Mouse (Mus musculus): ENCODE measurements around the gene Slc34a1.
"Not testable (repeated sequence)": the region's sequence is repeated elsewhere in the genome, so short reads cannot be mapped to it uniquely, and the experiment has no call there.

Gene Slc34a1

DNA sequence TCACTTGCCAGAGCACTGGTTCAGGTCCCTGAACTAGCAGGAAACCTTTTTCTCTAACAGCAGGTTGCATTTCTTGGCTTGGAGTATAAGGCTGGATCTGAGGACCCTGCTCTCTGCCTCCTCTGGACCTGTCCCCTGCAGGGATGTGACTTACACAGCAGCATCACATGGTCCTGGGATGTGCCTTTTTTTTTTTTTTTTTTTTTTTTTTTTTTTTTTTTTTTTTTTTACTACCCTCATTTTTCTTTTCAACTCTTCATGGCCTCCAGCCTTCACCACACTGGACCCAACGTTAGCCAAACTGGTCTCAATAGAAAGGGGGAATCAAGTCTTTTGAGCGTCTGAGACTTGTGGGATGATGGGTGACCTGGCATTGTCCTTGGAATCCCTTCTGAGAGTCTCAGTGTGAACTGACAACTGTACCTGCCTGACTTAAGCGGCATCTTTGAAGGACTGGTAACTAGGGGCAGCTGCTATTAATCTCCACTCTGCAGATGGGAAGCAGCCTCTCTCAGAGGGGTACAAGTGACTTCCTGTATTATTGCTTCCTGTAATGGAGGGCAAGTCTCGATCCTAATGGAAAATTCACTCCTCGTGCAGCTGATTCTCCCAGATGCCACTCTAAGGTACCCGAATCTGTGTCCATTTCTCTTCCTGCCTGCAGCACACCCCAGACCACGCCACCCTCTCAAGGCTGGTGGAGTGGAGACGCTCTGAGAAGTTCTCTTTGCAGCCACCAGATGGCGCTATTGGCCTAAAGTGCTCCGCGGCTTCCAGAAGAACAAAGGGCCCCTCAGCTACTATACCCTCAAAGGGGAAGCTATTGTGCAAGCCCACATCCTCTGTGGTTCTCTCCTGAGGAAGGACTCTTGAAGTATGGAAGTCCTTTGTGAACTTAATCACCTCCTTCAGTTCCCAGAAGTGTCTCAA is 7.1 kb downstream of the Slc34a1 start:
- peak; percentile 83 to 84 for DNase-seq (ENCODE audit: low read depth in 2 of 2, low spot score in 2 of 2)

DNA sequence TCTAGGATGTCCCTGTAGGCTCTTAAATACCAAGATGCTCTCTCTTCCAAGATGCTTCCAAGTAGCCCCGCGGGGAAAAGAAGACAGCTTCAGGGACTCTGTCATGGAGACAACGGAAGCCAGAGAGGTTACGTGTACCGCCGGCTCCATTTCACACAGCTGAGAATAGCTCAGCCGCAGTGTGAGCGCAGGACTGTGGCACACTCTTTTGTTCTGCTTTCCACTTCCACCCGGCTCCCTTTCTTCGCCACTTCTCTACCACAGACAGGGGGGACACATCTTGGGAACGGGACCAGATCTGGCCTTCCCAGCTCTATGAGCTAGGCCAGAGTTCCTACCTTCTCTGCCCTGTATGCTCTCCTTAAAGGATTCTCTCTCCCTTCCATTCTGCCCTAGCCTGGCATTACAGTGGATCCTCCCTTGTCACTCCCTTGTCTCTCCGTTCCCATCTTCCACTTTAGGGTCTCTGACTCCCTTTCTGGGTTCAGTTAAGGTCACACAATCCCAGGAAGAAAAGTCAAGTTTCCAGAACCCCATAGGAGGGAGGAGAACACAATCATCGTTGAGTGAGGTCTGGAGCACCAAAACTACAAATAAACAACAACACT is 7.9 kb downstream of the Slc34a1 start:
- no peak for DNase-seq (ENCODE audit: low read depth in 2 of 2, low spot score in 2 of 2)

DNA sequence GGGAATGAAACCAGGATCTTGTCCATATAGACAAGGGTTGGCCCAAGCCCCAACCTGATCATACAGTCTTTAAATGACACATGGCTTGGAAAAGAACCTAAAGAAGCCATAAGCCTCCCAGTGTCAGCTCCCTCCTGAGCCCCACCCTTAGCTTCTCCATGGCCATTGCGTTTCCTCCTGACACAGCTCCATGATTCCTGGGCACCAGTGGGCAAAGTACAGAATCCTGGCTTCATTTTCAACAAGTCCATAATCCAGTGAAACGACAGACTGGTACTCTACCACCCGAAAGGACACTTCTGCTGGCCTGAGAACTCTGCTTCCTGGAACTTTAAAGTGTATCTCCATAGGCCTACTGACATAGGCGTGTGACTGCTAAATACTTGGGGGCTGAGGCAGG is 9.4 kb downstream of the Slc34a1 start:
- no peak for DNase-seq (ENCODE audit: low read depth in 2 of 2, low spot score in 2 of 2)

DNA sequence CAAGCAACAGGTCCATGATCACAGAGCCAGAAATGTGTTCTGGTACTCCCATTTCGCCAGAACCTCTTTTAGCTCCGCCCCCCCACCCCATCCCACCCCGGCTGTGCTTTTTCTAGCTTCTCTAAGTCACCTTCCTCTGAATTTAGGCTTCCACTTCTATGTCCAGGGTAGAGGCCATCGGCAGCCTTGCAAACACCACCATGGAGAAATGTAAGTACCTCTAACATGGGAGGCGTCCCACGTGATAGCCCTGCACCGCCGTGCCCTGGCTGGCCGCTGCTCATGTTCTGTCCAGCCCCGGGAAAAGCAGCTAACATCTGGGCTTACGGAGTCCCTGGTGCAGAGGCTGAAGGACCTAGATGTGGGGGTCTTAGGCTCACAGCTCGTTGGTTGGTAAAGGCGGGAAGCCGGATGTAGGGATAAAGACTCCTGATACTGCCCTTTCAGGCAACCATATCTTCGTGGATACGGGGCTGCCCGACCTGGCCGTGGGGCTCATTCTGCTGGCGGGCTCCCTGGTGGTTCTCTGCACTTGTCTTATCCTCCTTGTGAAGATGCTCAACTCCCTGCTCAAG is 10.6 kb downstream of the Slc34a1 start:
- DNase-seq (ENCODE audit: low read depth in 2 of 2, low spot score in 2 of 2) = no peak

DNA sequence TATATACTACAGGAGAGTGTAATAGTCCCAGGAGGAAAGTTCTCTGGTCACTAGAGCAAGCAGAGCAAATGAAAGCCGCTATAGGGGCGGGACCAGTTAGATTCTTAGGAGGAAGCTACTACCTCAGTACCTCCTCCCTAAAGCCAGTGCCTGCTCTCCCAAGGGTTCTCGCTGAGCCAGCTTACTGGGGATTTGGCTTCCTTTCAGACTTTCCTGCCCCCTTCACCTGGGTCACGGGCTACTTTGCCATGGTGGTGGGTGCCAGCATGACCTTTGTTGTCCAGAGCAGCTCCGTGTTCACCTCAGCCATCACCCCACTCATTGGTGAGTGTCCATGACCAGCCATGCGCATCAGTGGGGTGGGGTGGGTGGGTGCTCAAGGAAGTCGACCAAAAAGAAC is 13.8 kb downstream of the Slc34a1 start:
- DNase-seq (ENCODE audit: low read depth in 2 of 2, low spot score in 2 of 2) = no peak

DNA sequence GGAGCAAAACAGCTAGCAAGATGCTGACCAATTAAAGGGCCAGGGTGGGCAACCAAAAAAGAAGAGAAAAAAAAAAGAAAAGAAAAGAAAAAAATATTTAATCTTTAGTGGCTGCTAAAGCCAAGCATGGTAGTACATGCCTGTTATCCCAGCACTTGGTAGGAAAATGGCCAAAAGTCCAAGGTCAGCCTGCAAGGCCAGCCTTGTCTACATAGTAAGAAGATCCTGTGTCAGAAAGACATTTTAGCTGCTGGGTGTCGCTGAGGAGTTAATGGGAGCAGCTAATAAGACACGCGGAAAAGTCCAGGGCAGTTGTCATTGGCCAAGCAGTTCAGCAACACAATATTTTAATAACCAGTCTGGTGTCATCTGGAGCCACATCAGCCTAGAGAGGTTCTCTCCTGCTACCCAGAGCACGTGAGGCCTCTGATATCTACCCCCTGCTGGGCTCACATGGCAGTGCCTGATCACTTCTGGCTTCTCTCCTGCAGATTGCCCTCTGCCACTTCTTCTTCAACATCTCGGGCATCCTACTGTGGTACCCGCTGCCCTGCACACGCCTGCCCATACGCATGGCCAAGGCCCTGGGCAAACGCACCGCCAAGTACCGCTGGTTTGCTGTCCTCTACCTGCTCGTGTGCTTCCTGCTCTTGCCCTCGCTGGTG is 14.8 kb downstream of the Slc34a1 start:
- DNase-seq (ENCODE audit: low read depth in 2 of 2, low spot score in 2 of 2) = no peak

DNA sequence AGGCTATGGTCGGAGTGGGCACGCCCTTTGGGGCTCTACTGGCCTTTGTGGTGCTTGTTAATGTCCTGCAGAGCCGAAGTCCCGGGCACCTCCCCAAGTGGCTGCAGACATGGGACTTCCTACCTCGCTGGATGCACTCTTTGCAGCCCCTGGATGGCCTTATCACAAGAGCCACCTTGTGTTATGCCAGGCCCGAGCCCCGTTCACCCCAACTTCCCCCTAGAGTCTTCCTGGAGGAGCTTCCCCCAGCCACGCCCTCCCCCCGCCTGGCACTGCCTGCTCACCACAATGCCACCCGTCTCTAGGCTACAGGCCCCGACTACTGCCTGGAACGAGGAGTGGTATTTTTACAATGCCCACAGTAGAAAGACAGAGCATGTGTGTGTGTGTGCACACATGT is 15.3 kb downstream of the Slc34a1 start:
- DNase-seq (ENCODE audit: low read depth in 2 of 2, low spot score in 2 of 2) = no peak

DNA sequence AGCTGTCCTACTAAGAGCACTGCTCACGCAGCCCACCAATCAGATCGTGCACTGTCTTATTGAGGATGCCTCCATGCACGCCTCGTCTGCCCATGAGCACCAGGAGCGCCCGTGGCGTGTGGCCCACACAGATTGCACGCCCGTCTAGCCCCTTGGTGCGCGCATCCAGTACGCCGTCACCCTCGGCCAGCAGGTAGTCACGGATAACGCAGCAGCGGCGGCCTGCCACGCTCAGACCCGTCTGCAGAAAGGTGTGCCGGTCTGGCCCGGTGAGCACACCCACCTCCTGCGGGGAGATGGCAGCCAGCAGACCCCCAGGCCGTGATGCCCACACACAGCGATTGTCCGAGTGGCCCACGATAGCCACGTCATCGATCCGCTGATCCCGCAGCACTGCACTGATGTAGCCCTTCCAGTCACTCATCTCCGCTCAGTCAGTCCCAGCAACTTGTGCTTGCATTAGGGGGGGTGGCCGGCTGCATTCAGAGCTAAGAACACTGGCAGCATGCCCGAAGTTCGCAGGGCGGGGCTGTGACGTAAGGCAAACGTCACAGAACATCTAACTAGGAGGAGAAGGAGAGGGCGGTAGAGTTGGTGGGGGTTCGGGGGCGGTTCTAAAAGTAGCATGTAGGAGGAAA is 16.9 kb downstream of the Slc34a1 start, which contains the start of gene Pfn3:
Gene Pfn3, minus strand, starts transcription at position 490 of the 638 bp plus-strand sequence.
- no peak for DNase-seq (ENCODE audit: low read depth in 2 of 2, low spot score in 2 of 2)

DNA sequence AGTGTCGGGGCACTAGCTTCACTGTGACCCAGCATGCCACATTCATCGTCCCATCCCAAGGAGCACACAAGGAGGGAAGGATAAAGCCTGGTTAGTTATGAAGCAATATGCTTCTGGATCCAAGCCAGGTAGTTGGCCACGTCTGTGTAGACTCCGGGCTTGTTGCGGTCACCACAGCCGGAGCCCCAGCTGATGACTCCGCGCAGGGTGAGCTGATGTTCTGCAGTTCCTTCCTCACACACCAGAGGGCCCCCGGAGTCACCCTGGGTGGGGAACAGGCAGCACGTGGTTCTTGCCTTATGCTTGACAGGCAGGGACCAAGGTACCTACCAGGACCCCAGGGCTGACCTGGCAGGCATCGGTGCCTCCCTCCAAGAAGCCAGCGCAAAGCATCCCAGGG is 20.0 kb downstream of the Slc34a1 start:
- DNase-seq (ENCODE audit: low read depth in 2 of 2, low spot score in 2 of 2) = peak; percentile 90 to 96

DNA sequence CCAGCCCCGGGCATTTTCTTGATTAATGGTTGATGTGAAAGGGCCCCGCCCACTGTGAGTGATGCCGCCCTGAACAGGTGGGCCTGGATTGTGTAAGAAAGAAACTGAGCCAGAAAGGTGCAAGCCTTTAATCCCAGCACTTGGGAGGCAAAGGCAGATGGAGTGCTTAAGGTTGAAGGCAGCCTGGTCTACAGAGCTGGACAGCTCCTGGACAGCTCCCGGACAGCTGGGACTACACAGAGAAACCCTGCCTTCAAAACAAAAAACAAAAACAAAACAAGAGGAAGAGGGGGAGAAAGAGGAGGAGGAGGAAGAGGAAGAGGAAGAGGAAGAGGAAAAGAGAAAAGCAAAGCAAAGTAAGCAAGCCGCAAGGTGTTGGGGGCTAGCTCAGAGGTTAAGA is 21.2 kb downstream of the Slc34a1 start:
- no peak for DNase-seq (ENCODE audit: low read depth in 2 of 2, low spot score in 2 of 2)

DNA sequence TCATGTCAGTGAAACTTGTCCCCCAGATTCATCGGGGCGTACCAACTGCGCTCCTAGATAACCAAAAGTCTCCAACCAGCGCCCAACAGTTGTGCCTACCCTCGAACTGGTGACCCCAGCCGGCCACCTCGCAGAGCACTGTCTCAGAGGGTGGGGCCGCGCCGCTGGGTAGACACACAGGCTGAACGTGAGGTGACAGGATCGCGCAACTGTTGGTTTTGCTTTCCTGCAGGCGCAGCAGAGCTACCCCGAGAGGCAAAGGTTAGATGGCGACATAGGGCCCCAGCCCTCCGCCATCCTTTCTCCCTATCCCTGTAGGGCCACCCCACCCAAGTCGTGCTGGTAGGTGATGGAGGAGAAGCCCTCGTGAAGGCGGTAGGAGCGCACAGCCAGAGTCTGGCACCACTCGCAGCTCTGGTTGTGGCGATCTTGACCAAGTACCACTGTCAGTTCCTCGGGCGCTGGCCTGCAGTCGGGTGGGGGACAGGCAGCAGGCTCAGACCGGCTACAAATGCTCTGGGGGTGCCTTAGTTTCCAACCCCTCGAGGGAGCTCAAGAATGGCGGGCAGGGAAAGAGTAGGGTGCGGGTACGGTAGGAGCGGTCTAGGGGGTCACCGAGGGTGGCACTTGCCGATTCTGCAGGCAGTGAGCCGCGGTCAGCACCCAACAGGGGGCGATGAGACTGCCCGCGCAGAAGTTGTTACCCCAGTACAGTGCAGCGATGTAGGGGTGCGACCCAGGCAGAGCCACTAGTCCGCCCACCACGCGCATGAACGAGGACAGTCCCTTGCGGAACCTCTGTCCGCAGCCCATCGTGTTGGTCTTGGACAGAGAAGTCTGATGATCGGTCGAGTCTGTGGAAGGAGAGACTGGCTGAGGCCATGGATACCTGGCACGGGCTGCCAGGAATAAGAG is 22.3 kb downstream of the Slc34a1 start:
- DNase-seq (ENCODE audit: low read depth in 2 of 2, low spot score in 2 of 2) = no peak

DNA sequence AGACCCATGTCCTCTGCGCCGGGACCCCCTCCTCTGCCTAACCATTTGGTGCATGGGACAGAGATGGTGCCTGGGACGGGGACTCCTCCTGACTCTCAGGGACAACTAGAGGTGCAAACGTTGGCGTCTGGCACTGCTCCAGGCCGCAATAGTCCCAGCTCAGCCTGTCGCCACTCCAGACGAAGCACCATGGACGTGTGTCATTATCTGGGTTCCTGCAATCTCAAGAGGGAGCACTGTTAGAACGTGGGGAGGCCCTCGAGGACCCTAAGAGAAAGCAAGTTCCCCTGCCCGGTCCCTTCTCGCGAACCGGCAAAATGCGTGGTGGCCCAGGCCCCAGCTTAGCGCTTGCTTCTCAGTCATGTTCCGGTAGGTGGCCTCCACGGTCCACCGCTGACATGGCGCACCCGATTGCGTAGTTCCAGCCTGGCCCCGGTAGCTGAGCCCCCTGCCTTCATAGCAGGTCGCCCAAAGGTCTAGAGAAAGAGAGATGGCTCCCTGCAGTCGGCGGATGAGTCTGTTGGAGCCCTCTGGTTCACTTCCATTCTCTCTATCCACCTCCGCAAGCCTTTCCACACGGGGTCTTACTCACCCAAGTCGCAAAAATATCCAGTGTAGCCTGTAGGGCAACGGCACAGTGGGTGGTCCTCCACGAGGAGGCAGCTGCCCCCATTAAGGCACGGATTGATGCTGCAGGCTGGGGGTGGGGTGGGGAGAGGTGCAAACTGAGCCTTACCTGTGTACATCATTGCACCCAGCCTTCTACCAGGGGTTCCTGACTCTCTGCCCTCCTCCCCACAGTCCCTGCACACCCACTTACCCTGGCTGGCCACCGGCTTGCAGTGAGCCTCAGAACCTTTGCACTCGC is 23.2 kb downstream of the Slc34a1 start:
- DNase-seq (ENCODE audit: low read depth in 2 of 2, low spot score in 2 of 2) = peak; percentile 83 to 86

DNA sequence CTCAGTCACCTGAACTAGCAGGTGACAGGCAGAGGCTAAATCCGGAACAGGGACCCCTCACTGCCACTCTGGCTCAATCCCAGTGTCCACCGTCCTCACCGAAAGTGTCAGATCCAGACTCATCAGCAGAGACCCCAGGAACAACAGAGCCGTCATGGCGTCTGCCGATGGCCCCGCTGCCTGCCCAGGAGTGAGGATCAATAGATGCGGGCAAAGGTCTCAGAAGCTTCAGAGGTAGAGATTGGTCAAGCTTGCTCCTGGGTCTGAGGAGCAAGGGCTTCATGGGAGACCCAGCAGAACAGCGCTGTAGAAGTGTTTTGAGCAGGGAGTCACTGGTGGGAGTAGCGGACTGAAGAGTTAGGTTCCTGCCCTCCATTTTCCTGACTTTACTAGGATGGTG is 28.6 kb downstream of the Slc34a1 start, which contains the start of gene F12:
Gene F12, minus strand, starts transcription at position 181 of the 400 bp plus-strand sequence.
- DNase-seq (ENCODE audit: low read depth in 2 of 2, low spot score in 2 of 2) = no peak

DNA sequence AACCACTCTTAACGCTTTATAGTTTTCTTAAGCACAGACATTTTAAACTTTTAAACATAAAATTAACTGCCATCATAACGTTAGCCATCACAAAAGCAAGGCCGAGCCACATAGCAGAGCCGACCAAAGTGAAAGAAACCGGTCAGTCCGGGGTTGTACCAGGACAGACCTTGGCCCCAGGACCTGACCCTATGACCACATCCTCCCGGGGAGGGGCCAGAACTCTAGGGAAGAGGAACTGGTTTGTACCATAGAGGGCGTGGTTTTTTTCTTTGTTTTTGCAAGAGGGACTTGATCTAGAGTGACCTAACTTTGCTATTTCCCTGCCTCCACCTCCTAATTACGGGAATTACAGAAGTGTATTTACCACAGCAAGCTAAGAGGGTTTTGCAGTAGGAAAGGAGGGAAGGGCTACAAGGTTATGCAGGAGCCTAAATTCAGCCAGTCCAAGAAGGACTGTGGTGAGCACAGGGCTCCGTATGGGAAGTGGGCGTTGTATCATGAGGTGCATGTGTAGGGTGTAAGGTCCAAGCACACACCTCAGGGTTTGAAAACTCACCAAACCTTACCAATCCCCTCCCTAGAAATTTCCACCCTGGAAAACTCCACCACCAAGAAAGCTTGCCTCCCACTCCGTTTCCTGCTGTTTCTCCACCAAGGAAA is 31.4 kb downstream of the Slc34a1 start:
- DNase-seq (ENCODE audit: low read depth in 2 of 2, low spot score in 2 of 2) = no peak

DNA sequence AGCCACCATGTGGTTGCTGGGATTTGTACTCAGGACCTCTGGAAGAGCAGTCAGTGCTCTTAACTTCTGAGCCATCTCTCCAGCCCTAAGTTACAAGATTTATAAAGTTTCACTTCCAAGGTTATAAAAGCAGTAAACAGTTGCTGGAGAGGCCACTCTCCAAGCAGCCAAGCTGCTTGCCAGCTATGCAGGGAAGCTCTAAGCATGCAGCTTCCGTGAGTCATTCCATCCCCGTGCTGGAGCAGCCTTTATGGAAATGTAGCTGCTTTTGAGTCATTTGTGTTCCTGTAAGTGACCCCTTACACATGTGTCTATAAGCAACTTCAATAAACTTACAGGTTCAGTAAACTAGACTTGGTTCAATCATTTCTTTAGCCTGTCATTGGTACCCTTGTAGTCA is 32.6 kb downstream of the Slc34a1 start:
- no peak for DNase-seq (ENCODE audit: low read depth in 2 of 2, low spot score in 2 of 2)

DNA sequence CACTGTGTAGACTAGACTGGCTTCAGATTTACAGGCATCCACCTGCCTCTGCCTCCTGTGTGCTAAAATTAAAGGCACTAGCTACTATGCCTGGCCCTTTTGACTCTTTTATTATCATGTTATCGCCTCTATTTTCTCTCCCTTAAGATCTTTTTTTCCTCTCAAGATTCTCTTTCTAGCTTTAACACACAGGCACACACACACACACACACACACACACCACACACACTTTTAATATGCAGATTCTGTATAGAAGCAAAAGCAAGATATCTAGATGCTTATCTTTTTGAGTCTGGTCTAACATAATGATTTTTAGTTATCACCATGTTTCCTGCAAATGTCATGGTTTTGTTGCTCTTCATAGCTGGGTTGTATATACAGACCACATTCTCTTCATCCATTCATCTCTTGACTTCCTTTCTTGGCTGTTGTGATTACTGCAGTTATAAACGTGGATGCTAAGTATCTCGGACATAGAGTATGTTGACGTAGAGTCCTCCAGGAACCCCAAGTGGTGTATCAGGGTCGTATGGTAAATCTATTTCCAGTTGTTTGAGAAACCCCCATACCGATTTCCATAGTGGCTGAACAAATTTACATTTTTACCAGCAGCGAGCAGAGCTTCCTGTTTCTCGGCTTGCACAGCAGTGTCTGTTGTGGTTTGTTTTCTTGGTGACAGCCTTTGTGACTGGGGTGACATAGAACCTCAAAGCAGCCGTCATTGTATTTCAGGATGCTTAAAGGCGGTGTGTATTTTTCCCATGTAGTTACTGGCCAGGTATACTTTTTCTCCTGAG is 34.1 kb downstream of the Slc34a1 start:
- DNase-seq (ENCODE audit: low read depth in 2 of 2, low spot score in 2 of 2) = peak; percentile 65 to 75

DNA sequence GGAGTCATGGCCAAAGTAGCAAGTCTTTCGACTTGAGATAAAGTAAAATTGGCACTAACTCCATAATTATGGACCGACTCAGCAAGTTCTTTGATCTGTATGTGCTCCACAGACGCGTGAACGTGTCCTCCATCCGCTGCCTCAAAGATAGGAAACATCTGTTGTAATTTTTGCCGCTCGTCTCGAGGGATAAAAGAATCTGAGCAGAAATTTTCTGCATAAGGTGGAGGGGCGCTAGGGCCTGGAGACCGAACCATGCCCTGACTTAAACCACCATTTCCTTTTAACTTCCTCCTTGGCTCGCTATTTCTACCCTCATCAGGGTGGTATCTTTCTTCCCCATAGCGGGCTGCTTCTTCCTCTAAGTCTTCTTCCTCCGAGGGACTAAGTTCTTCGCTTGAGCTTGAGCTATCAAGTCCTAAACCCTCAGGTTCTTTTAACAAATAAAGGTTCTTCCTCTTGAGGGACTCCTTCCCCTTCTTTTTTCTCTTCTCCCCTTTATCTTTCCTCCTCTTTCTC is 39.2 kb downstream of the Slc34a1 start:
- not testable (repeated sequence) for DNase-seq (ENCODE audit: low read depth in 2 of 2, low spot score in 2 of 2)

Data from CD8-positive naive resting alpha-beta T cell, adult 2 months (primary cell).